In the genomic region with DNA sequence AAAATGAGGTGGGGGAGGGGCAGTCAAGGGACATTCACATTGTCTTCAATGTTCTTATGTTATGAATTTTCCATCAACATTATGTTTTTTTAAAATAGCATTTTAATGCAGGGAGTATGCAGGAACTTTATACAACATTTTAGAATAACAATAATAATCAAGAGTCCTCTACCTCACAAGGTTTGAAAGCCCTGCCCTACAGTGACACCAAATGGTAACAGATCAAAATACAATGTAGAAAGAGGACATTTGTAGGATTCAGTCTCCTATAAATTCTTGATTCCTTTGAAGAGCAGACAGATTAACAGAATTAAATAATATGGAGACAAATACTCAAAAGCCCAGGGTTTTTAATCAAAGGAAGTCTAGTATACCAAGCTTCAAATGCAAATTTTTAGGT, we compare ENCODE assay signal across 17 mouse cellular contexts.
A peak's percentile ranks its signal among the peaks of the same experiment; 100 is the strongest.
DNase-seq lines count a peak whose midpoint lies in the region; ATAC-seq and TF ChIP-seq lines count a peak whose summit lies in the region.
"Had no signal": no experiment of that assay in that cellular context is flagged by ENCODE, and none has a peak within 500 bp of the region (broad histone marks: within the 10 kb centered on the region; RNA-seq: fewer than 3 reads in every experiment).

No protein-coding gene starts in this region.

- H3K27ac ChIP-seq in forebrain, embryonic 14.5 days (ENCODE audit: low read depth, low read length), result no peak overlapping the region
- no peak overlapping the region for H3K27ac ChIP-seq in forebrain, embryonic 15.5 days (replicated peaks)
- H3K27ac ChIP-seq in left cerebral cortex, adult 2 months, result no peak overlapping the region
- H3K27ac ChIP-seq: embryonic facial prominence, embryonic 15.5 days; forebrain, embryonic 13.5 days; heart, embryonic 15.5 days; hindbrain, embryonic 15.5 days; kidney, embryonic 15.5 days; liver, embryonic 15.5 days; neural tube, embryonic 15.5 days had no signal

- ATAC-seq in forebrain, embryonic 14.5 days, result no peak
- no peak for ATAC-seq in forebrain, embryonic 15.5 days (replicated peaks)
- ATAC-seq: forebrain, embryonic 13.5 days had no signal

- peak; percentile 25 for DNase-seq in forebrain, embryonic 14.5 days (ENCODE audit: low spot score)
- DNase-seq in left cerebral cortex, adult 2 months (ENCODE audit: extremely low spot score in 1 of 2, low spot score in 2 of 2), result no peak
- no peak for DNase-seq in left cerebral cortex, postnatal 4 days
- DNase-seq in 416B (ENCODE audit: low read depth) (peak; percentile 46), adipocyte (ENCODE audit: low spot score) (peak; percentile 31)
- DNase-seq in Muller cell, postnatal 12 days (ENCODE audit: inconsistent ontology term), result no peak
- DNase-seq in adrenal gland, adult 8-10 months, result no peak
- DNase-seq: adrenal gland, postnatal 10 days; right cerebral cortex, adult 18-20 months had no signal

- H3K4me2 ChIP-seq in forebrain, embryonic 14.5 days (ENCODE audit: low read length), result no peak overlapping the region
- H3K4me2 ChIP-seq in forebrain, embryonic 15.5 days (replicated peaks), result no peak overlapping the region
- H3K4me2 ChIP-seq: embryonic facial prominence, embryonic 15.5 days; forebrain, embryonic 13.5 days; heart, embryonic 15.5 days; hindbrain, embryonic 15.5 days; kidney, embryonic 15.5 days; liver, embryonic 15.5 days; neural tube, embryonic 15.5 days had no signal

- no peaks in the 10 kb centered on the region for H3K27me3 ChIP-seq in forebrain, embryonic 14.5 days (replicated peaks; ENCODE audit: control insufficient read depth, insufficient read depth, low read length)
- no peaks in the 10 kb centered on the region for H3K27me3 ChIP-seq in forebrain, embryonic 15.5 days
- H3K27me3 ChIP-seq: embryonic facial prominence, embryonic 15.5 days; forebrain, embryonic 13.5 days; heart, embryonic 15.5 days; hindbrain, embryonic 15.5 days; kidney, embryonic 15.5 days; liver, embryonic 15.5 days; neural tube, embryonic 15.5 days had no signal

- no peak overlapping the region for H3K4me3 ChIP-seq in forebrain, embryonic 14.5 days (ENCODE audit: low read depth, low read length)
- no peak overlapping the region for H3K4me3 ChIP-seq in forebrain, embryonic 15.5 days
- no peak overlapping the region for H3K4me3 ChIP-seq in left cerebral cortex, adult 2 months
- H3K4me3 ChIP-seq: embryonic facial prominence, embryonic 15.5 days; forebrain, embryonic 13.5 days; heart, embryonic 15.5 days; hindbrain, embryonic 15.5 days; kidney, embryonic 15.5 days; liver, embryonic 15.5 days; neural tube, embryonic 15.5 days had no signal

- TF ChIP-seq CTCF in left cerebral cortex, adult 2 months (IDR thresholded peaks at IDR 0.05), result peak; percentile 53

- H3K4me1 ChIP-seq in forebrain, embryonic 14.5 days (ENCODE audit: control insufficient read depth, insufficient read depth, low read length), result no peaks in the 10 kb centered on the region
- no peaks in the 10 kb centered on the region for H3K4me1 ChIP-seq in forebrain, embryonic 15.5 days
- H3K4me1 ChIP-seq: embryonic facial prominence, embryonic 15.5 days; forebrain, embryonic 13.5 days; heart, embryonic 15.5 days; hindbrain, embryonic 15.5 days; kidney, embryonic 15.5 days; liver, embryonic 15.5 days; neural tube, embryonic 15.5 days had no signal

- no peaks in the 10 kb centered on the region for H3K36me3 ChIP-seq in forebrain, embryonic 14.5 days (ENCODE audit: control insufficient read depth, insufficient read depth, low read length)
- no peaks in the 10 kb centered on the region for H3K36me3 ChIP-seq in forebrain, embryonic 15.5 days
- H3K36me3 ChIP-seq: hindbrain, embryonic 15.5 days; neural tube, embryonic 15.5 days had no signal

- H3K9ac ChIP-seq in forebrain, embryonic 14.5 days (ENCODE audit: low read length), result no peak overlapping the region
- no peak overlapping the region for H3K9ac ChIP-seq in forebrain, embryonic 15.5 days (replicated peaks)
- H3K9ac ChIP-seq: embryonic facial prominence, embryonic 15.5 days; forebrain, embryonic 13.5 days; heart, embryonic 15.5 days; hindbrain, embryonic 15.5 days; kidney, embryonic 15.5 days; liver, embryonic 15.5 days; neural tube, embryonic 15.5 days had no signal

- no peaks in the 10 kb centered on the region for H3K9me3 ChIP-seq in forebrain, embryonic 14.5 days (replicated peaks; ENCODE audit: control insufficient read depth, low read length)
- H3K9me3 ChIP-seq in forebrain, embryonic 15.5 days, result no peaks in the 10 kb centered on the region
- H3K9me3 ChIP-seq: embryonic facial prominence, embryonic 15.5 days; forebrain, embryonic 13.5 days; heart, embryonic 15.5 days; hindbrain, embryonic 15.5 days; kidney, embryonic 15.5 days; liver, embryonic 15.5 days; neural tube, embryonic 15.5 days had no signal

- intact Hi-C loops in left cerebral cortex, adult 2 months (cut with DNase I), result loop anchor here (10.0 kb wide), 1 partner anchor 214 kb away; no protein-coding TSS in a partner anchor
- intact Hi-C loops in left cerebral cortex, postnatal 4 days (cut with DNase I), result no loop called here

Comparison
In these comparisons a context has a peak if more than half of its experiments do, and no peak if none do; other contexts are left out.
1. DNase-seq: peak in forebrain, embryonic 14.5 days (single experiment), 416B (single experiment) and adipocyte (single experiment); none in left cerebral cortex, adult 2 months (0 of 2), left cerebral cortex, postnatal 4 days (single experiment), Muller cell, postnatal 12 days (single experiment) and adrenal gland, adult 8-10 months (single experiment).